Mouse (Mus musculus) stomach, postnatal 0 days (tissue): ENCODE measurements around the gene Olfr1336.

ENCODE experiments used
- CTCF ChIP-seq: IDR thresholded peaks from 2 replicates; pipeline ENCODE4 v1.5.1; 2016; ENCODE audit warnings: antibody characterized with exemption, low read depth, mild to moderate bottlenecking, moderate library complexity
- EP300 ChIP-seq: optimal IDR thresholded peaks from 2 replicates; pipeline ENCODE3; 2016; ENCODE audit warnings: antibody characterized with exemption

DNA sequence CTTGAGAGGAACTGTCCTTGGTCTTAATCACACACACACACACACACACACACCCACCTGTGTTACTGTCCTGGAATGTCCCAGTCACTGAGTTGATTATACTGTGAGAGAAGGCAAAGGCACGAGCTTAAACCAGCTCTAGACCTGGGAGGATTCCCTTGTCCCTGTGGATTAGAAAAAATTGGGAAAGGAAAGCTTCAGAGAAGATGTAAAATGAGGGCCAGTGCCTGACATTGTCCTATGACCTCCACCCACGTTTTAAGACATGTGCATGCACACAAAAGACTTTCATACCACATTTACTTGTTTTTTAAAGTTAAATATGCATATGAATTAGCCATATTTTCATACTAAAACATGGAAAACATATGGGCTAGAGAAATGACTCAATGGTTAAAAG, 30.9 kb downstream of the Olfr1336 start, which contains the start of gene Olfr5:
- TF ChIP-seq CTCF (no peak), EP300 (no peak)
